Mouse (Mus musculus): ENCODE data around the gene Mid1.
A peak's percentile ranks its signal among the peaks of the same experiment; 100 is the strongest.
"Not testable (repeated sequence)": the region's sequence is repeated elsewhere in the genome, so short reads cannot be mapped to it uniquely, and the experiment has no call there.

- TF ChIP-seq TAL1 (conservative IDR thresholded peaks at IDR 0.05; ENCODE audit: low read depth, low read length) = not testable (repeated sequence)
- TF ChIP-seq CTCF (IDR thresholded peaks at IDR 0.05; ENCODE audit: low read depth, low read length) = 0 out of 2 replicates have a peak, but pooled peaks have one; percentile 20
These were observed 332.6 kb downstream of the Mid1 start for GRCm38 (mm10) chrX:170017333-170018245.
